Mouse (Mus musculus) liver, adult 2 months (tissue): ENCODE measurements around the gene Hspa13.

Experiments used
- CTCF ChIP-seq: fragments of 200-500 bp; IDR thresholded peaks from 2 replicates; pipeline ENCODE4 v1.5.1; 2011; ENCODE audit warnings: low read depth, low read length, control low read depth
- POLR2A ChIP-seq: fragments of 200-500 bp; IDR thresholded peaks from 2 replicates; pipeline ENCODE4 v1.6.1; 2011; ENCODE audit warnings: low read length, control low read depth; ENCODE audit not compliant: insufficient read depth; ENCODE audit errors: extremely low read depth

DNA sequence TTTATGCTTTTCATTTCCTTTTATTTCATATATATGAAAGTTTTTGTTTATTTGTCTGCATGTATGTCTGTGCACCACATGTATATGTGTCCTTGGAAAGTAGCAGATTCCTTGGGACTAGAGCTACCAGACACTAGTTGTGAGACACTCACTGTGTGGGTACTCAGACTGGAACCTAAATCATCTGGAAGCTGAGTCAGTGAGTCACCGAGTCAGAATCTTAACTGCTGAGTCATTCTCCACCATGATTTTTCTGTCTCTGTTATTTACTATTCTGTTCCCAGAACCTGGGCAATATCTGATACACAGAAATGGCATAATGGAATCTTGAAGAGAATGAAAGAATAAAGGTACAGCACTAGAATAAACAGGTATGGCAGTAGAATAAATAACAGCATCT is 14.0 kb downstream of the Hspa13 start:
- no peak for TF ChIP-seq POLR2A
- TF ChIP-seq CTCF = no peak
